Mouse (Mus musculus) frontal cortex, postnatal 10 days (tissue): ENCODE measurements around the gene Mfsd10.
"Not testable (repeated sequence)": the region's sequence is repeated elsewhere in the genome, so short reads cannot be mapped to it uniquely, and the experiment has no call there.

ENCODE experiments used
- DNase-seq, 2 experiments: peaks; one replicate each; pipeline ENCODE4 v3.0.0; 2022; ENCODE audit warnings: low spot score in 2 of 2, mixed read lengths in 1 of 2

The Mfsd10 gene

GRCm38 (mm10) chr5:34607100-34607880 lies 29.7 kb downstream of the Mfsd10 start:
- no peak for DNase-seq

GRCm38 (mm10) chr5:34604576-34604975 lies 32.4 kb downstream of the Mfsd10 start:
- DNase-seq, result no peak

- no peak for DNase-seq
Observed at GRCm38 (mm10) chr5:34593202-34593727, 43.7 kb downstream of the Mfsd10 start.

GRCm38 (mm10) chr5:34592666-34593065 lies 44.3 kb downstream of the Mfsd10 start:
- no peak for DNase-seq

GRCm38 (mm10) chr5:34592224-34592623 lies 44.8 kb downstream of the Mfsd10 start:
- DNase-seq, result not testable (repeated sequence)

- no peak for DNase-seq
Observed at GRCm38 (mm10) chr5:34591388-34592004, 45.5 kb downstream of the Mfsd10 start.

GRCm38 (mm10) chr5:34590702-34591101 lies 46.3 kb downstream of the Mfsd10 start:
- no peak for DNase-seq

GRCm38 (mm10) chr5:34590059-34590458 lies 47.0 kb downstream of the Mfsd10 start:
- DNase-seq, result no peak

GRCm38 (mm10) chr5:34587881-34588280 lies 49.1 kb downstream of the Mfsd10 start:
- no peak for DNase-seq

- DNase-seq, result no peak
Observed at GRCm38 (mm10) chr5:34585216-34585615, 51.8 kb downstream of the Mfsd10 start.
